18 mouse cellular contexts compared by ENCODE assay signal in genomic region chr5:130368236-130368635, GRCm38 (mm10). TPM values are rescaled to one million over a fixed set of nuclear protein-coding genes. Genes with fewer than 3 reads are reported as not detected.
"Had no signal": no experiment of that assay in that cellular context is flagged by ENCODE, and none has a peak within 500 bp of the region (broad histone marks: within the 10 kb centered on the region; RNA-seq: fewer than 3 reads in every experiment).

No protein-coding gene starts in this region.

- H3K27ac ChIP-seq: limb, embryonic 10.5 days; midbrain, embryonic 10.5 days; midbrain, embryonic 15.5 days; neural tube, embryonic 13.5 days had no signal

- ATAC-seq: midbrain, embryonic 15.5 days had no signal

- DNase-seq: kidney, adult 2 months; kidney, postnatal 25 days; lung, embryonic 14.5 days; lung, postnatal 10 days; lung, postnatal 4 days; right cerebral cortex, adult 18-20 months; right cerebral cortex, postnatal 25 days; thymus, postnatal 36 days had no signal

- H3K4me2 ChIP-seq: liver, embryonic 11.5 days; lung, embryonic 14.5 days; midbrain, embryonic 15.5 days; neural tube, embryonic 13.5 days had no signal

- H3K36me3 ChIP-seq: limb, embryonic 10.5 days; midbrain, embryonic 10.5 days; midbrain, embryonic 15.5 days; neural tube, embryonic 13.5 days had no signal

- H3K27me3 ChIP-seq: midbrain, embryonic 15.5 days; neural tube, embryonic 13.5 days had no signal

- H3K4me3 ChIP-seq: limb, embryonic 10.5 days; midbrain, embryonic 10.5 days; midbrain, embryonic 15.5 days; neural tube, embryonic 13.5 days had no signal

- H3K9ac ChIP-seq: lung, embryonic 14.5 days; midbrain, embryonic 15.5 days; neural tube, embryonic 13.5 days had no signal

- H3K4me1 ChIP-seq: limb, embryonic 10.5 days; midbrain, embryonic 15.5 days; neural tube, embryonic 13.5 days had no signal

- H3K9me3 ChIP-seq: limb, embryonic 10.5 days; midbrain, embryonic 10.5 days; midbrain, embryonic 15.5 days; neural tube, embryonic 13.5 days had no signal

RNA-seq across cellular contexts. Expression of gene Caln1, which starts 1.0 kb away (rescaled TPM):
- polyA plus RNA-seq: liver, embryonic 11.5 days; liver, embryonic 16.5 days; small intestine, adult 2 months; thymus, postnatal 0 days had no signal

RNA-seq across cellular contexts. Expression of gene A330070K13Rik, which starts 16.2 kb away (rescaled TPM):
- polyA plus RNA-seq: kidney, adult 2 months; kidney, embryonic 16.5 days; limb, embryonic 10.5 days; liver, embryonic 11.5 days; liver, embryonic 16.5 days; lung, embryonic 14.5 days; midbrain, embryonic 10.5 days; midbrain, embryonic 15.5 days; neural tube, embryonic 13.5 days; small intestine, adult 2 months; stomach, embryonic 16.5 days; thymus, postnatal 0 days had no signal
